Mouse (Mus musculus) liver, postnatal 0 days (tissue): ENCODE results near the gene Ppp4r3b.

ENCODE experiments used
- CTCF ChIP-seq: sonication (generic); IDR thresholded peaks from 2 replicates; pipeline ENCODE4 v1.5.1; 2016; ENCODE audit warnings: antibody characterized with exemption, low read depth
- EP300 ChIP-seq: IDR thresholded peaks from 2 replicates; pipeline ENCODE4 v1.6.1; 2016; ENCODE audit warnings: antibody characterized with exemption, low read depth, mild to moderate bottlenecking

- TF ChIP-seq CTCF = no peak
- no peak for TF ChIP-seq EP300
Measured at GRCm38 (mm10) chr11:29163569-29163968, 9.1 kb upstream of the Ppp4r3b start.
